Mouse (Mus musculus): Measurements from ENCODE around the gene Btbd35f30.
"Not testable (repeated sequence)": the region's sequence is repeated elsewhere in the genome, so short reads cannot be mapped to it uniquely, and the experiment has no call there.

The Btbd35f30 gene

GRCm38 (mm10) chrX:32894325-32894724 is at the start of gene Btbd35f30:
TSS of gene Btbd35f30 (plus strand) at chrX:32894625.
- DNase-seq (ENCODE audit: low spot score): not testable (repeated sequence)

- not testable (repeated sequence) for DNase-seq (ENCODE audit: low spot score)
Observed at GRCm38 (mm10) chrX:32941468-32941867, 47.0 kb downstream of the Btbd35f30 start, which contains the start of gene Gm21789. TSS of gene Gm21789 (plus strand) at chrX:32941768.

All from embryo, embryonic 10 days (tissue).